Mouse (Mus musculus) ES-E14 (cell line): ENCODE measurements around the gene Ptger4. TPM values are rescaled to one million over a fixed set of nuclear protein-coding genes. Genes with fewer than 3 reads are reported as not detected.

Experiments
- DNase-seq: peaks from one replicate; pipeline ENCODE4 v3.0.0-alpha.2; 2013; ENCODE audit warnings: low read depth, low spot score
- H3K27ac ChIP-seq: 2 replicates; pipeline ENCODE4 v1.5.1; 2012; ENCODE audit warnings: low read depth, mild to moderate bottlenecking, low read length, moderate library complexity, mixed read lengths; ENCODE audit not compliant: poor library complexity, insufficient read depth, severe bottlenecking
- H3K36me3 ChIP-seq: 2 replicates; pipeline ENCODE4 v1.6.1; 2012; ENCODE audit warnings: mild to moderate bottlenecking, low read length, moderate library complexity, mixed read lengths; ENCODE audit not compliant: control insufficient read depth, poor library complexity, insufficient read depth, severe bottlenecking
- H3K4me1 ChIP-seq, 2 experiments: fragments of 150-350 bp in 1 of 2; sonication (generic) in 1 of 2; 2 replicates each; pipeline ENCODE4 v1.6.1; 2012; ENCODE audit warnings: low read length in 2 of 2, mild to moderate bottlenecking in 1 of 2, mixed read lengths in 1 of 2; ENCODE audit not compliant: control insufficient read depth in 2 of 2, insufficient read depth in 2 of 2, poor library complexity in 1 of 2
- H3K4me3 ChIP-seq, 2 experiments: fragments of 150-350 bp in 1 of 2; sonication (generic) in 1 of 2; 2 replicates each; pipeline ENCODE4 v1.5.1; 2012; ENCODE audit warnings: low read length in 2 of 2, low read depth in 1 of 2, mild to moderate bottlenecking in 1 of 2, mixed read lengths in 1 of 2; ENCODE audit not compliant: insufficient read depth in 1 of 2, poor library complexity in 1 of 2, severe bottlenecking in 1 of 2
- H3K9ac ChIP-seq: 2 replicates; pipeline ENCODE4 v1.6.1; 2012; ENCODE audit warnings: low read depth, mild to moderate bottlenecking, low read length, mixed read lengths; ENCODE audit not compliant: poor library complexity, insufficient read depth, severe bottlenecking
- H3K9me3 ChIP-seq: fragments of 150-350 bp; sonication (generic); 2 replicates; pipeline ENCODE4 v1.6.1; 2012; ENCODE audit warnings: low read depth, mild to moderate bottlenecking, low read length; ENCODE audit not compliant: control insufficient read depth, insufficient read depth
- CHD2 ChIP-seq: IDR thresholded peaks from 2 replicates; pipeline ENCODE4 v1.6.1; 2014; ENCODE audit warnings: mild to moderate bottlenecking, low read depth, low read length, inconsistent platforms
- HCFC1 ChIP-seq: IDR thresholded peaks from 2 replicates; pipeline ENCODE4 v1.6.1; 2012; ENCODE audit warnings: low read length, inconsistent platforms, borderline replicate concordance; ENCODE audit not compliant: insufficient read depth
- MAFK ChIP-seq: IDR thresholded peaks from 2 replicates; pipeline ENCODE4 v1.6.1; 2014; ENCODE audit warnings: mild to moderate bottlenecking, low read depth, low read length, inconsistent platforms; ENCODE audit not compliant: insufficient read depth
- ZC3H11A ChIP-seq: IDR thresholded peaks from 2 replicates; pipeline ENCODE4 v1.6.1; 2012; ENCODE audit warnings: low read depth, mild to moderate bottlenecking, inconsistent platforms, low read length, borderline replicate concordance
- ZNF384 ChIP-seq: IDR thresholded peaks from 2 replicates; pipeline ENCODE4 v1.6.1; 2012; ENCODE audit warnings: low read depth, low read length, inconsistent platforms
- in situ Hi-C, 2 experiments: fragments of 600-800 bp; cut with MboI; formaldehyde crosslinking; loops; one replicate each; pipeline ENCODE4 v1.15.1; 2025; ENCODE audit warnings: low sequenced_read_pairs in 2 of 2, inconsistent platforms in 1 of 2; ENCODE audit not compliant: unreplicated experiment in 2 of 2
- total RNA-seq: library from RNA; depleted of rRNA; stranded (reverse); fragments of 300-350 nt; gene quantifications from 2 replicates; pipeline ENCODE4 v1.2.3, GENCODE M21; 2012; rRNA removed

Gene Ptger4
- 1.6 and 2.0 TPM in 2 replicates for total RNA-seq

GRCm38 (mm10) chr15:5243959-5244905, at the start of gene Ptger4:
Ptger4 (minus strand) TSS chr15:5244187.
- peak; percentile 91 for DNase-seq
- H3K4me1 ChIP-seq: peaks cover 0 to 9% of the 10 kb centered on the region in 2 experiments; a peak in 1 of 4 replicates
- H3K9me3 ChIP-seq: no peaks in the 10 kb centered on the region
- H3K36me3 ChIP-seq: no peaks in the 10 kb centered on the region
- H3K4me3 ChIP-seq: peak within 1 kb of the TSS; percentile 71 to 97
- TF ChIP-seq ZNF384: no peak
- TF ChIP-seq CHD2: no peak
- peak; percentile 39; the same call in 1 of the 2 replicates for TF ChIP-seq HCFC1
- no peak for TF ChIP-seq ZC3H11A
- TF ChIP-seq MAFK: no peak
- peak within 1 kb of the TSS; percentile 33 for H3K9ac ChIP-seq
- H3K27ac ChIP-seq: no peak within 1 kb of the TSS
- in situ Hi-C loops: loop anchor here (25.0 kb wide), 2 partner anchors 843 to 968 kb away; no protein-coding TSS in a partner anchor

- Histone ChIP-seq H3K9ac (no peak overlapping the region), H3K4me3 (no peak overlapping the region), H3K4me1 (no peaks in the 10 kb centered on the region), H3K9me3 (no peaks in the 10 kb centered on the region), H3K36me3 (no peaks in the 10 kb centered on the region), H3K27ac (no peak overlapping the region)
- TF ChIP-seq MAFK: no peak
- in situ Hi-C loops: no loop called here
- DNase-seq: no peak
These were observed 44.4 kb upstream of the Ptger4 start for GRCm38 (mm10) chr15:5288412-5288811.

- no peak overlapping the region for H3K27ac ChIP-seq
- TF ChIP-seq ZNF384: no peak
- TF ChIP-seq CHD2: no peak
- TF ChIP-seq HCFC1: no peak
- TF ChIP-seq MAFK: no peak
- no peak for TF ChIP-seq ZC3H11A
- H3K4me3 ChIP-seq: no peak overlapping the region
- no peaks in the 10 kb centered on the region for H3K36me3 ChIP-seq
- H3K9me3 ChIP-seq: no peaks in the 10 kb centered on the region
- H3K4me1 ChIP-seq: no peaks in the 10 kb centered on the region
- H3K9ac ChIP-seq: no peak overlapping the region
- in situ Hi-C loops: no loop called here
- no peak for DNase-seq
These were observed 43.1 kb upstream of the Ptger4 start for GRCm38 (mm10) chr15:5287072-5287471.

GRCm38 (mm10) chr15:5281316-5281715, 37.3 kb upstream of the Ptger4 start:
- in situ Hi-C loops: no loop called here
- DNase-seq: no peak
- H3K36me3 ChIP-seq: no peaks in the 10 kb centered on the region
- no peaks in the 10 kb centered on the region for H3K4me1 ChIP-seq
- H3K9ac ChIP-seq: no peak overlapping the region
- no peaks in the 10 kb centered on the region for H3K9me3 ChIP-seq
- no peak overlapping the region for H3K4me3 ChIP-seq
- no peak overlapping the region for H3K27ac ChIP-seq
- TF ChIP-seq MAFK: no peak
- no peak for TF ChIP-seq CHD2
- TF ChIP-seq ZC3H11A: no peak
- TF ChIP-seq HCFC1: no peak
- TF ChIP-seq ZNF384: no peak

GRCm38 (mm10) chr15:5279831-5280230, 35.8 kb upstream of the Ptger4 start:
- no peak for DNase-seq
- H3K9me3 ChIP-seq: no peaks in the 10 kb centered on the region
- H3K36me3 ChIP-seq: no peaks in the 10 kb centered on the region
- in situ Hi-C loops: no loop called here
- no peak for TF ChIP-seq ZC3H11A
- TF ChIP-seq CHD2: no peak
- no peak for TF ChIP-seq ZNF384
- TF ChIP-seq HCFC1: no peak
- no peak for TF ChIP-seq MAFK
- H3K9ac ChIP-seq: no peak overlapping the region
- H3K27ac ChIP-seq: no peak overlapping the region
- no peaks in the 10 kb centered on the region for H3K4me1 ChIP-seq
- no peak overlapping the region for H3K4me3 ChIP-seq
